Mouse (Mus musculus) stomach, postnatal 0 days (tissue): ENCODE measurements around the gene Wipf1. TPM values are rescaled to one million over a fixed set of nuclear protein-coding genes. Genes with fewer than 3 reads are reported as not detected.

Experiments used
- ATAC-seq: fragments of 200-750 bp; cut with Nextera tagmentation; 2 replicates; pipeline ENCODE4 v1.8.0; 2017; ENCODE audit not compliant: low FRiP score, low TSS enrichment
- DNase-seq: peaks from one replicate; pipeline ENCODE4 v3.0.0-alpha.2; 2016; ENCODE audit warnings: low spot score
- H3K27ac ChIP-seq: fragments of 300-500 bp; sonication (generic); replicated peaks from 2 replicates; pipeline ENCODE4 v1.5.1; 2014; ENCODE audit warnings: mild to moderate bottlenecking, control low read depth
- H3K27me3 ChIP-seq: fragments of 300-500 bp; sonication (generic); 2 replicates; pipeline ENCODE4 v1.6.1; 2014; ENCODE audit warnings: low read length; ENCODE audit not compliant: control insufficient read depth, insufficient read depth
- H3K36me3 ChIP-seq: fragments of 300-500 bp; sonication (generic); 2 replicates; pipeline ENCODE4 v1.6.1; 2014; ENCODE audit warnings: low read length, mixed read lengths; ENCODE audit not compliant: control insufficient read depth, insufficient read depth
- H3K4me1 ChIP-seq: fragments of 300-500 bp; sonication (generic); replicated peaks from 2 replicates; pipeline ENCODE4 v1.6.1; 2014; ENCODE audit warnings: antibody characterized with exemption; ENCODE audit not compliant: control insufficient read depth, insufficient read depth
- H3K4me2 ChIP-seq: fragments of 300-500 bp; sonication (generic); replicated peaks from 2 replicates; pipeline ENCODE4 v1.6.1; 2014; ENCODE audit warnings: low read depth, mild to moderate bottlenecking, control low read depth, moderate library complexity
- H3K4me3 ChIP-seq: fragments of 300-500 bp; sonication (generic); 2 replicates; pipeline ENCODE4 v1.5.1; 2014; ENCODE audit warnings: low read depth, low read length, control low read depth
- H3K9ac ChIP-seq: fragments of 300-500 bp; sonication (generic); 2 replicates; pipeline ENCODE4 v1.6.1; 2014; ENCODE audit warnings: mild to moderate bottlenecking, low read length, control low read depth, mixed read lengths
- H3K9me3 ChIP-seq: fragments of 300-500 bp; sonication (generic); 2 replicates; pipeline ENCODE4 v1.6.1; 2016; ENCODE audit warnings: low read length; ENCODE audit not compliant: control insufficient read depth
- CTCF ChIP-seq: IDR thresholded peaks from 2 replicates; pipeline ENCODE4 v1.5.1; 2016; ENCODE audit warnings: antibody characterized with exemption, low read depth, mild to moderate bottlenecking, moderate library complexity
- EP300 ChIP-seq: optimal IDR thresholded peaks from 2 replicates; pipeline ENCODE3; 2016; ENCODE audit warnings: antibody characterized with exemption
- WGBS: fragments of 180-500 bp; shearing (Covaris S2); extraction: QIAGEN DNeasy Blood & Tissue Kit; methylation state at CpG from one replicate; pipeline ENCODE4 v1.1.7; 2014; 5-methylcytosine and 5-hydroxymethylcytosine counted together
- polyA plus RNA-seq: library from polyadenylated mRNA; unstranded; fragments of >200 nt; fragmentation: Nextera tagmentation; extraction: Ambion mirVana; gene quantifications from 2 replicates; pipeline ENCODE4 v1.2.1, GENCODE M21; 2015

Gene Wipf1
- polyA plus RNA-seq, 1 experiment from 2014 or later: 3.3 TPM

GRCm38 (mm10) chr2:73450172-73450715 lies 79.3 kb downstream of the Wipf1 start:
- H3K9ac ChIP-seq: no peak overlapping the region
- DNase-seq (no peak), ATAC-seq (no peak)
- TF ChIP-seq EP300 (no peak), CTCF (no peak)
- no peaks in the 10 kb centered on the region for H3K4me1 ChIP-seq
- no peaks in the 10 kb centered on the region for H3K27me3 ChIP-seq
- no peaks in the 10 kb centered on the region for H3K9me3 ChIP-seq
- no peak overlapping the region for H3K27ac ChIP-seq
- no peaks in the 10 kb centered on the region for H3K36me3 ChIP-seq
- no peak overlapping the region for H3K4me2 ChIP-seq
- whole genome bisulfite sequencing: 53% methylated on average over 6 of the region's 6 CpGs
- H3K4me3 ChIP-seq: no peak overlapping the region

DNA sequence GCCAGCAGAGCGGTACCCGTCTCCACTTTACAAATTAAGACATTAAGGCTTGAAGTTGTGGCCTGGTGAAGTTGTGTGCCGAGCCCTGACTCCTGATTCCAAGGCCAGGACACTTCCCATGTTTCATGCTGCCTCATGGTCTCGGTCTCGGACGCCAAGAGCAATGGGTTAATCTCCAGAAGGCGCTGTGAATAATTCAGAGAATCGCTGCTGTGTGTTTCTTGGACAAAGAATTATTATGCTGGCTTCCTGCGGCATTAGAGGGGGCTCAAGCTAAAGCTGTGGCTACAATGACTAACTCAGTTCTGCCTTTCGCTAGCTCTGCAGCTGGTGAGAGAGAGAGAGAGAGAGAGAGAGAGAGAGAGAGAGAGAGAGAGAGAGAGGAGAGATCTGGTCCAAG lies 85.5 kb downstream of the Wipf1 start:
- Histone ChIP-seq H3K27ac (no peak overlapping the region), H3K9ac (no peak overlapping the region), H3K4me1 (no peaks in the 10 kb centered on the region), H3K27me3 (no peaks in the 10 kb centered on the region), H3K4me3 (no peak overlapping the region), H3K4me2 (no peak overlapping the region), H3K36me3 (0 out of 2 replicates have a peak, but pooled peaks cover 2% of the 10 kb centered on the region), H3K9me3 (no peaks in the 10 kb centered on the region)
- ATAC-seq (no peak; the same call in 1 of the 2 replicates), DNase-seq (no peak)
- 54% methylated on average over 10 of the region's 10 CpGs for WGBS
- no peak for TF ChIP-seq EP300
- TF ChIP-seq CTCF: no peak

DNA sequence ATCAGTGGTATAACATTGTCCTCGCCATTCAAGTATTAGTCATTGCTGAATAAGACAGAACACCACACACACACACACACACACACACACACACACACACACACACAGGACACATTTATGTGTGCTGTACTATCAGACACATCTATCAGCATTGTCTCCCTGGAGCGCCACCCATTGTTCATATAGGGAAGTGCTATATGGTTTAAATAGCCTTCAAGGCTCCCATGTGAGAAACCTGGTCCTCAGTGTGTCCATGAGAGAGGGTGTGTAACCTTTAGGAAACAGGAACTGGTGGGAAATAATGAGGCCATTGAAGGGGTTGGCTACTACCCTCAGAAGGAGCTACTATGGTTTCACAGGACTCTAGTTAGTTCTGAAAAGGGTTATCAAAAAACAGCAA lies 87.5 kb downstream of the Wipf1 start:
- 0 out of 2 replicates have a peak, but pooled peaks cover 2% of the 10 kb centered on the region for H3K36me3 ChIP-seq
- no peak overlapping the region for H3K27ac ChIP-seq
- no peaks in the 10 kb centered on the region for H3K27me3 ChIP-seq
- DNase-seq (no peak), ATAC-seq (no peak)
- no peaks in the 10 kb centered on the region for H3K9me3 ChIP-seq
- no peak overlapping the region for H3K4me3 ChIP-seq
- no peak overlapping the region for H3K9ac ChIP-seq
- TF ChIP-seq EP300 (no peak), CTCF (peak; percentile 47)
- WGBS: 77% methylated on average over 2 of the region's 2 CpGs
- H3K4me2 ChIP-seq: no peak overlapping the region
- no peaks in the 10 kb centered on the region for H3K4me1 ChIP-seq

- H3K36me3 ChIP-seq: 0 out of 2 replicates have a peak, but pooled peaks cover 2% of the 10 kb centered on the region
- H3K4me2 ChIP-seq: no peak overlapping the region
- TF ChIP-seq CTCF (no peak), EP300 (no peak)
- 57% methylated on average over 2 of the region's 2 CpGs for WGBS
- no peak for DNase-seq
- no peaks in the 10 kb centered on the region for H3K4me1 ChIP-seq
- no peak overlapping the region for H3K27ac ChIP-seq
- H3K9me3 ChIP-seq: no peaks in the 10 kb centered on the region
- H3K27me3 ChIP-seq: no peaks in the 10 kb centered on the region
- no peak for ATAC-seq
- H3K9ac ChIP-seq: no peak overlapping the region
- no peak overlapping the region for H3K4me3 ChIP-seq
Observed at GRCm38 (mm10) chr2:73440319-73440718, 89.2 kb downstream of the Wipf1 start.

- Histone ChIP-seq H3K9me3 (no peaks in the 10 kb centered on the region), H3K4me3 (no peak overlapping the region), H3K27ac (no peak overlapping the region), H3K36me3 (peaks cover 5% of the 10 kb centered on the region; the same call in 1 of the 2 replicates), H3K4me2 (no peak overlapping the region), H3K4me1 (no peaks in the 10 kb centered on the region), H3K9ac (no peak overlapping the region), H3K27me3 (no peaks in the 10 kb centered on the region)
- ATAC-seq (no peak), DNase-seq (no peak)
- 72% methylated on average over 15 of the region's 18 CpGs for WGBS
- no peak for TF ChIP-seq CTCF
- no peak for TF ChIP-seq EP300
Observed at GRCm38 (mm10) chr2:73436976-73437375, 92.6 kb downstream of the Wipf1 start.

GRCm38 (mm10) chr2:73435847-73436246 lies 93.7 kb downstream of the Wipf1 start:
- Histone ChIP-seq H3K4me1 (no peaks in the 10 kb centered on the region), H3K9ac (no peak overlapping the region), H3K9me3 (no peaks in the 10 kb centered on the region), H3K27ac (no peak overlapping the region), H3K27me3 (no peaks in the 10 kb centered on the region), H3K4me2 (no peak overlapping the region), H3K4me3 (no peak overlapping the region), H3K36me3 (peaks cover 5% of the 10 kb centered on the region; the same call in 1 of the 2 replicates)
- ATAC-seq (no peak), DNase-seq (no peak)
- TF ChIP-seq EP300: no peak
- TF ChIP-seq CTCF: no peak
- WGBS: 86% methylated on average over 2 of the region's 2 CpGs
